Mouse (Mus musculus): ENCODE data around the gene Zfp11. TPM values are rescaled to one million over a fixed set of nuclear protein-coding genes. Genes with fewer than 3 reads are reported as not detected.
"Not testable (repeated sequence)": the region's sequence is repeated elsewhere in the genome, so short reads cannot be mapped to it uniquely, and the experiment has no call there.

Gene Zfp11
- total RNA-seq, 2 experiments from 2014 or later, result 7.0 to 7.1 TPM

DNA sequence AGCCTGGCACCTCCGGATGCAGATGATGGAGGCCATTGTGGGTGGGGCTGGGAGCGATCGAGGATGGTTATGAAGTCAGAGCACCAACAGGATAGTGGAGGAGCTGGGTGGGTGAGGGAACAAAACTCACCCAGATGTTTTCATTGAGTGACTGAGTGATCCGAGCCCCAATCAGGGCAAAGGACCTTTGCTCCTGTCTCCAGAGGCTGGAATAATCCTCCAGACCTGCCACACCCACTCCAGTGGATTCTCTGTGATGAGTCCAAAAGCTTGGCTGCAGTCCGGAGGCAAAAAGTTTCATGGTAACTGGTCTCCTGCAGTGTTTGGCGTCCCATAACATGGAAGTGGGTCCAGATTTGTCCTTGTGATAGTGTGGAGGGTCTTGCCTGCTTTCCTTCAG is 43.8 kb downstream of the Zfp11 start:
- no peak for DNase-seq (ENCODE audit: low spot score in 2 of 2)
- intact Hi-C loops (cut with DNase I), result no loop called here

DNA sequence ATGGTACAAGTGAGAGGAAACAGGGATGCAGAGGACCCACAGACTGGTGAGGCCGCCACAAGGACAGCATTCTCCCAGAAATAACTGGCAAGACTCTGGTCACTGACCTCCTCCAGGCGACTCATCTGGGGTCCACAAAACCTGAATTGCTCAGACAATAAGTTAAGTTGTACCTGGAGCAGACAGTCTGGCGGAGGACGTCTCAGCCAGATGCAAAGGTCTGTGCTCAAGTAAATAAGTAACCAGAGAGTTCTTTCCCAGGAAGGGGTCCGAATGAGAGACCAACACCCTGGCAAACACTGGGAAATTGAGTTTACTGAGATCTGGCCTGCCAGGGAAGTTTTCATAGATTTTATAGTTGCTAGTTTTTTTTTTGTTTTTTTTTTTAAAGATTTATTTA is 48.5 kb downstream of the Zfp11 start:
- DNase-seq (ENCODE audit: low spot score in 2 of 2), result no peak
- intact Hi-C loops (cut with DNase I), result no loop called here

DNA sequence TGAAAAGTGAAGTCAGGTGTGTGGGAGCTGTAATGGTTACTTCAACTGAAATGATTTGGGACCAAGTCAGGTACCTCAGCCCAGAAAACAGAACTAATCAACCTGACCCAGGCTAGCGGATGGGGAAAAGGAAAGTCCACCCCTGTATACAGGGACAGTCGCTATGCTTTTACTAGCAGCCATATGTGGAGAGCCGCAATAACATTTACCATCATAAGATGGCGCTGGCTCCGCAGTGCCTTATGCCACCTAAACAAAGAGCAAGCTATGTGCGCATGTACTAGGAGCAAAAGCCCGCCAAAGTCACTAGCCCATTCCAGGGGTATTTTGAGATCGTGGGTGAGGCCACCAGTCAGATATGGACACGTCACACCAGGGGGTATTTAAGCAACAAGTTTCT is 49.3 kb downstream of the Zfp11 start:
- intact Hi-C loops (cut with DNase I), result not testable (repeated sequence)

DNA sequence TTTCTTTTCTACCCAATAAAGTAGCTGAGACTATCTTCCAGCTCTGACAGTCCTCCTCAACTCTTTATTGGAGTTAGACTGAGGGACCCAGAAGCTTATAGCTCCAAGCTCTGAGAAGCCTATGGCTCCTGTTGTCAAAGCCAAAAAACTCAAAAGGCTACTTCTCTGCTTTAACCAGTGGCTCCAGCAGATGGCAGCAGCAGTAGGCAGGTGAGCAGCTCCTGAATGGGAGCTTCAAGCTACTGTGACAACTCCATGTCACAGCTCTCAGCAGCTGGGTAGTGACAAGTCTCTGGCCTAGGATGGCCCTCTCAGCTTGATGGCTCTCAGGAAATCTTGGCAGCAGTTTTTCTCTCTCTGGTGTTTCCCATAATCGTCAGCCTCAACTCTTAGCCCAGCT is 58.8 kb downstream of the Zfp11 start:
- peak; percentile 86 to 90 for DNase-seq (ENCODE audit: low spot score in 2 of 2)
- intact Hi-C loops (cut with DNase I), result loop anchor here (5.0 kb wide), 1 partner anchor 106 kb away; the partner anchor contains the start of gene Mrps17

More for the DNA sequence above, 49.3 kb downstream of the Zfp11 start:
- not testable (repeated sequence) for DNase-seq (ENCODE audit: low spot score in 2 of 2)

DNA sequence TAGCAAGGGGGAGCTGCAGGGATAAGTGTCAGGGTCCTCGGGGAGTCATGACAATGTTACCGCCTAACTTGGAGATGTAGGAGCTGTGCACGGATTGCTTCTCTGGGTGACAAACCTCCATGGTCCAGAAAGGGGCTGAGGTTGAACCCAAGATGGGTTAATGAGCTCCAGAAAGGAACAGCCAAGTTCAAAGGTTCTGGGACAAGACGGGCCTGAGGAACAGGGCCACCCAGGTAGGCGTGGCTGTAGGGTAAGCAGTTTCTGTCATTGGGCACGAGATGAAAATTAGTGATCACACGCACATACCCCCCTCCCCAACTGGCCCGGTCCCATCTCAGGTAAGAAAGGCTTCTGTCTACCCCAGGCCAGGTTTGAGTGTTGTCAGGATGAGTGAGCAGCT is 62.4 kb downstream of the Zfp11 start:
- DNase-seq (ENCODE audit: low spot score in 2 of 2), result no peak
- intact Hi-C loops (cut with DNase I), result no loop called here

Other genes starting within 250 kb of the Zfp11 start
- 100 to 1,000 TPM; 111 to 113 TPM for gene Sfswap, start 168.9 kb downstream of the Zfp11 start, total RNA-seq (2021)
- 10 to 100 TPM; 91.1 to 94.9 TPM for gene Mmp17, start 85.9 kb downstream of the Zfp11 start, total RNA-seq (2021)
- not detected for gene Sept14, start 38.4 kb upstream of the Zfp11 start, total RNA-seq (2021)
- 10 to 100 TPM; 79.3 to 85.1 TPM for gene Mrps17, start 45.4 kb upstream of the Zfp11 start, total RNA-seq (2021)
- 10 to 100 TPM; 72.2 to 84.1 TPM for gene Nipsnap2, start 55.0 kb upstream of the Zfp11 start, total RNA-seq (2021)
- gene Psph, start 117.3 kb upstream of the Zfp11 start, total RNA-seq (2021), result 10 to 100 TPM; 25.4 to 26.0 TPM
- gene Sumf2, start 176.9 kb upstream of the Zfp11 start, total RNA-seq (2021), result 10 to 100 TPM; 19.0 to 24.0 TPM
- gene Chchd2, start 217.4 kb upstream of the Zfp11 start, total RNA-seq (2021), result 100 to 1,000 TPM; 413 to 428 TPM
- 1 to 10 TPM; 4.0 to 4.4 TPM for gene Zbed5, start 225.6 kb upstream of the Zfp11 start, total RNA-seq (2021)
- 10 to 100 TPM; 10.5 to 10.9 TPM for gene Phkg1, start 228.4 kb upstream of the Zfp11 start, total RNA-seq (2021)
- 1 to 10 TPM; 1.8 to 3.4 TPM for gene Nupr1l, start 238.4 kb upstream of the Zfp11 start, total RNA-seq (2021)

Data from left cerebral cortex, postnatal 14 days (tissue).